Mouse (Mus musculus): ENCODE measurements around the gene Tspan11. TPM values are rescaled to one million over a fixed set of nuclear protein-coding genes. Genes with fewer than 3 reads are reported as not detected.
A peak's percentile ranks its signal among the peaks of the same experiment; 100 is the strongest.

Tspan11 gene
- polyA plus RNA-seq, 1 experiment: 5.3 TPM

- Histone ChIP-seq H3K4me1 (ENCODE audit: control insufficient read depth, insufficient read depth, low read length) (peaks cover 2% of the 10 kb centered on the region), H3K27ac (ENCODE audit: insufficient read depth, low read length) (no peak overlapping the region), H3K4me3 (ENCODE audit: insufficient read depth, low read length) (no peak overlapping the region)
- TF ChIP-seq POLR2A (IDR thresholded peaks at IDR 0.05; ENCODE audit: extremely low read depth, insufficient read depth, low read length) (no peak), CTCF (IDR thresholded peaks at IDR 0.05; ENCODE audit: extremely low read depth, insufficient read depth, low read length) (no peak)
These were observed 10.0 kb downstream of the Tspan11 start for GRCm38 (mm10) chr6:127897342-127897741.

GRCm38 (mm10) chr6:127900062-127900461, 12.7 kb downstream of the Tspan11 start:
- TF ChIP-seq CTCF (IDR thresholded peaks at IDR 0.05; ENCODE audit: extremely low read depth, insufficient read depth, low read length): no peak
- Histone ChIP-seq H3K27ac (ENCODE audit: insufficient read depth, low read length) (no peak overlapping the region), H3K4me1 (ENCODE audit: control insufficient read depth, insufficient read depth, low read length) (peaks cover 3% of the 10 kb centered on the region), H3K4me3 (ENCODE audit: insufficient read depth, low read length) (no peak overlapping the region)

- H3K4me1 ChIP-seq (ENCODE audit: control insufficient read depth, insufficient read depth, low read length): peaks cover 3% of the 10 kb centered on the region
- TF ChIP-seq CTCF (IDR thresholded peaks at IDR 0.05; ENCODE audit: extremely low read depth, insufficient read depth, low read length) (no peak), POLR2A (IDR thresholded peaks at IDR 0.05; ENCODE audit: extremely low read depth, insufficient read depth, low read length) (no peak)
These were observed 13.9 kb downstream of the Tspan11 start for GRCm38 (mm10) chr6:127901261-127901660.

GRCm38 (mm10) chr6:127901669-127902068, 14.3 kb downstream of the Tspan11 start:
- Histone ChIP-seq H3K4me3 (ENCODE audit: insufficient read depth, low read length) (no peak overlapping the region), H3K27ac (ENCODE audit: insufficient read depth, low read length) (no peak overlapping the region), H3K4me1 (ENCODE audit: control insufficient read depth, insufficient read depth, low read length) (peaks cover 3% of the 10 kb centered on the region)
- TF ChIP-seq CTCF (IDR thresholded peaks at IDR 0.05; ENCODE audit: extremely low read depth, insufficient read depth, low read length): no peak
- TF ChIP-seq POLR2A (IDR thresholded peaks at IDR 0.05; ENCODE audit: extremely low read depth, insufficient read depth, low read length): no peak

More at GRCm38 (mm10) chr6:127901261-127901660, 13.9 kb downstream of the Tspan11 start:
- no peak overlapping the region for H3K4me3 ChIP-seq (ENCODE audit: insufficient read depth, low read length)
- H3K27ac ChIP-seq (ENCODE audit: insufficient read depth, low read length): no peak overlapping the region

- 0 out of 2 replicates have a peak overlapping the region, but pooled peaks have one; percentile 24 for H3K27ac ChIP-seq (ENCODE audit: insufficient read depth, low read length)
- TF ChIP-seq POLR2A (IDR thresholded peaks at IDR 0.05; ENCODE audit: extremely low read depth, insufficient read depth, low read length): peak; percentile 45; the same call in 1 of the 2 replicates
- TF ChIP-seq CTCF (IDR thresholded peaks at IDR 0.05; ENCODE audit: extremely low read depth, insufficient read depth, low read length): no peak
- peaks cover 3% of the 10 kb centered on the region for H3K4me1 ChIP-seq (ENCODE audit: control insufficient read depth, insufficient read depth, low read length)
- no peak overlapping the region for H3K4me3 ChIP-seq (ENCODE audit: insufficient read depth, low read length)
These were observed 15.2 kb downstream of the Tspan11 start for GRCm38 (mm10) chr6:127902559-127902958.

- TF ChIP-seq CTCF (IDR thresholded peaks at IDR 0.05; ENCODE audit: extremely low read depth, insufficient read depth, low read length): no peak
- TF ChIP-seq POLR2A (IDR thresholded peaks at IDR 0.05; ENCODE audit: extremely low read depth, insufficient read depth, low read length): no peak
- Histone ChIP-seq H3K4me3 (ENCODE audit: insufficient read depth, low read length) (no peak overlapping the region), H3K4me1 (ENCODE audit: control insufficient read depth, insufficient read depth, low read length) (no peaks in the 10 kb centered on the region), H3K27ac (ENCODE audit: insufficient read depth, low read length) (no peak overlapping the region)
These were observed 23.2 kb downstream of the Tspan11 start for GRCm38 (mm10) chr6:127910638-127911037.

GRCm38 (mm10) chr6:127911687-127912086, 24.3 kb downstream of the Tspan11 start:
- H3K4me3 ChIP-seq (ENCODE audit: insufficient read depth, low read length): no peak overlapping the region
- TF ChIP-seq POLR2A (IDR thresholded peaks at IDR 0.05; ENCODE audit: extremely low read depth, insufficient read depth, low read length): no peak
- TF ChIP-seq CTCF (IDR thresholded peaks at IDR 0.05; ENCODE audit: extremely low read depth, insufficient read depth, low read length): no peak
- no peaks in the 10 kb centered on the region for H3K4me1 ChIP-seq (ENCODE audit: control insufficient read depth, insufficient read depth, low read length)
- no peak overlapping the region for H3K27ac ChIP-seq (ENCODE audit: insufficient read depth, low read length)

- Histone ChIP-seq H3K27ac (ENCODE audit: insufficient read depth, low read length) (no peak overlapping the region), H3K4me3 (ENCODE audit: insufficient read depth, low read length) (no peak overlapping the region), H3K4me1 (ENCODE audit: control insufficient read depth, insufficient read depth, low read length) (no peaks in the 10 kb centered on the region)
- TF ChIP-seq CTCF (IDR thresholded peaks at IDR 0.05; ENCODE audit: extremely low read depth, insufficient read depth, low read length) (no peak), POLR2A (IDR thresholded peaks at IDR 0.05; ENCODE audit: extremely low read depth, insufficient read depth, low read length) (no peak)
These were observed 25.5 kb downstream of the Tspan11 start for GRCm38 (mm10) chr6:127912938-127913337.

GRCm38 (mm10) chr6:127916993-127917392, 29.6 kb downstream of the Tspan11 start:
- Histone ChIP-seq H3K4me1 (ENCODE audit: control insufficient read depth, insufficient read depth, low read length) (no peaks in the 10 kb centered on the region), H3K27ac (ENCODE audit: insufficient read depth, low read length) (no peak overlapping the region), H3K4me3 (ENCODE audit: insufficient read depth, low read length) (no peak overlapping the region)
- TF ChIP-seq CTCF (IDR thresholded peaks at IDR 0.05; ENCODE audit: extremely low read depth, insufficient read depth, low read length): no peak
- no peak for TF ChIP-seq POLR2A (IDR thresholded peaks at IDR 0.05; ENCODE audit: extremely low read depth, insufficient read depth, low read length)

- Histone ChIP-seq H3K27ac (ENCODE audit: insufficient read depth, low read length) (no peak overlapping the region), H3K4me1 (ENCODE audit: control insufficient read depth, insufficient read depth, low read length) (no peaks in the 10 kb centered on the region), H3K4me3 (ENCODE audit: insufficient read depth, low read length) (no peak overlapping the region)
- no peak for TF ChIP-seq POLR2A (IDR thresholded peaks at IDR 0.05; ENCODE audit: extremely low read depth, insufficient read depth, low read length)
- TF ChIP-seq CTCF (IDR thresholded peaks at IDR 0.05; ENCODE audit: extremely low read depth, insufficient read depth, low read length): peak; percentile 33
These were observed 30.3 kb downstream of the Tspan11 start for GRCm38 (mm10) chr6:127917712-127918111.
